Mouse (Mus musculus): ENCODE results near the gene Trabd2b.

The Trabd2b gene

GRCm38 (mm10) chr4:114407516-114407915 is 992 bp downstream of the Trabd2b start:
- WGBS, result 67% methylated on average over 3 of the region's 3 CpGs

- WGBS, result 74% methylated on average over 2 of the region's 2 CpGs
Observed at GRCm38 (mm10) chr4:114408298-114408697, 1.8 kb downstream of the Trabd2b start.

- 82% methylated on average over 18 of the region's 18 CpGs for WGBS
Observed at GRCm38 (mm10) chr4:114408890-114409480, 2.5 kb downstream of the Trabd2b start.

GRCm38 (mm10) chr4:114410026-114410425 is 3.5 kb downstream of the Trabd2b start:
- WGBS, result 60% methylated on average over 3 of the region's 3 CpGs

- 49% methylated on average over 11 of the region's 11 CpGs for WGBS
Observed at GRCm38 (mm10) chr4:114410443-114410842, 3.9 kb downstream of the Trabd2b start.

GRCm38 (mm10) chr4:114410958-114411661 is 4.6 kb downstream of the Trabd2b start:
- WGBS, result 54% methylated on average over 9 of the region's 9 CpGs

GRCm38 (mm10) chr4:114411846-114412390 is 5.4 kb downstream of the Trabd2b start:
- WGBS, result 71% methylated on average over 6 of the region's 6 CpGs

- WGBS, result 15% methylated on average over 16 of the region's 16 CpGs
Observed at GRCm38 (mm10) chr4:114415925-114416645, 9.6 kb downstream of the Trabd2b start.

GRCm38 (mm10) chr4:114420154-114420553 is 13.6 kb downstream of the Trabd2b start:
- WGBS, result 97% methylated on average over 2 of the region's 2 CpGs

- 52% methylated on average over 6 of the region's 6 CpGs for WGBS
Observed at GRCm38 (mm10) chr4:114423084-114423483, 16.6 kb downstream of the Trabd2b start.

GRCm38 (mm10) chr4:114425808-114426207 is 19.3 kb downstream of the Trabd2b start:
- WGBS, result 60% methylated on average over 5 of the region's 5 CpGs

GRCm38 (mm10) chr4:114432742-114433141 is 26.2 kb downstream of the Trabd2b start:
- WGBS, result 96% methylated on average over 2 of the region's 2 CpGs

GRCm38 (mm10) chr4:114433440-114433839 is 26.9 kb downstream of the Trabd2b start:
- WGBS, result 91% methylated on average over 1 of the region's 1 CpGs

- WGBS, result 85% methylated on average over 1 of the region's 1 CpGs
Observed at GRCm38 (mm10) chr4:114434766-114435165, 28.2 kb downstream of the Trabd2b start.

- whole genome bisulfite sequencing, result 86% methylated on average over 7 of the region's 7 CpGs
Observed at GRCm38 (mm10) chr4:114435381-114435780, 28.9 kb downstream of the Trabd2b start.

GRCm38 (mm10) chr4:114438764-114439163 is 32.2 kb downstream of the Trabd2b start:
- WGBS, result 73% methylated on average over 2 of the region's 2 CpGs

GRCm38 (mm10) chr4:114442186-114442585 is 35.7 kb downstream of the Trabd2b start:
- 60% methylated on average over 2 of the region's 2 CpGs for WGBS

- 84% methylated on average over 3 of the region's 3 CpGs for WGBS
Observed at GRCm38 (mm10) chr4:114442661-114443060, 36.1 kb downstream of the Trabd2b start.

- WGBS, result 30% methylated on average over 9 of the region's 9 CpGs
Observed at GRCm38 (mm10) chr4:114448393-114449052, 42.0 kb downstream of the Trabd2b start.

GRCm38 (mm10) chr4:114453101-114453500 is 46.6 kb downstream of the Trabd2b start:
- 86% methylated on average over 3 of the region's 3 CpGs for whole genome bisulfite sequencing

GRCm38 (mm10) chr4:114454016-114454415 is 47.5 kb downstream of the Trabd2b start:
- 87% methylated on average over 4 of the region's 4 CpGs for WGBS

Measured in cerebral cortex, adult 2 months (tissue).